Mouse (Mus musculus): ENCODE measurements around the gene Cnn2. TPM values are rescaled to one million over a fixed set of nuclear protein-coding genes. Genes with fewer than 3 reads are reported as not detected.
A peak's percentile ranks its signal among the peaks of the same experiment; 100 is the strongest.

Gene Cnn2
- polyA plus RNA-seq, 1 experiment from 2014 or later, result 199 TPM

DNA sequence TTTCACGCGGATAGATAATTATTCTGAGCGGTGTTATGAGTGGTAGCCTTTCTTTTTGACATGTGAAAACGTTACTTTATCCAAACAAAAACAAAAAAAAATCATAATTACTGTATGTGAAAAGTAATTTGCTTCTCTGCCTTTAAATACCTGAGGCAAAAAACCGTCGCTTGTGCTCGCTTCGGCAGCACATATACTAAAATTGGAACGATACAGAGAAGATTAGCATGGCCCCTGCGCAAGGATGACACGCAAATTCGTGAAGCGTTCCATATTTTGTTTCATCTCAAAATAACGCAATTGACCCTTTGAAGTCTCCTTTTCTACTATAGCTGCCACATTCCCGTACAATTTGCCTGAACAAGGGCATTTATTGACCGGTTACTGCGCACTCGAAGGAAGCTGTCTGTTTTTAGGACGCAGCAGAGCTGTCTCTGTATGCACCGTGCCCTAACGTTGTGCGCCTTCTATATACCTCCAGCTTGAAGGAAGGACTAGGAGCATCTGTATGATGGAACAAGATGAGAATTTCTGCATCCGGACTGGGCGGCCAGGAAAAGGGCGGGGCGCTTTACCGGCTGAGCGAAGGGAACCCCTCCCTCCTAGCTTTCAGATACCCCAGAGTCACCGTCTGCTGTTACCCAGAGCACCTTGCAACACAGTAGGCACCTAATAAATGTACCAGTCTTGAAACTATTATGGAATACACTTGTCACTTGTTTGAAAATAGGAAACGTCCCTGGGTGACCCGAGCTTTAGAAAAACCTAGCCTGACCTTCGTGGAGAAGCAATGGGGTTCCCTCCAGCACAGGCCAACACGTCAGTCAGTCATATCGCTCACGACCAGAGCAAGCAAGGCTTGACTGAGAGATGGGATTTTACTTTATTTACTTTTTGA lies 2.8 kb upstream of the Cnn2 start:
- peak overlapping the region; percentile 91 for H3K27ac ChIP-seq (replicated peaks)
- no peaks in the 10 kb centered on the region for H3K9me3 ChIP-seq (replicated peaks)
- H3K27me3 ChIP-seq (ENCODE audit: low read depth, poor library complexity, severe bottlenecking), result peaks cover 46% of the 10 kb centered on the region
- peaks cover 68% of the 10 kb centered on the region for H3K4me1 ChIP-seq
- peaks cover 17% of the 10 kb centered on the region for H3K36me3 ChIP-seq
- peak; percentile 60 for DNase-seq (ENCODE audit: low spot score)
- WGBS, result 5% methylated on average over 35 of the region's 35 CpGs
- peak overlapping the region; percentile 81 for H3K4me3 ChIP-seq

DNA sequence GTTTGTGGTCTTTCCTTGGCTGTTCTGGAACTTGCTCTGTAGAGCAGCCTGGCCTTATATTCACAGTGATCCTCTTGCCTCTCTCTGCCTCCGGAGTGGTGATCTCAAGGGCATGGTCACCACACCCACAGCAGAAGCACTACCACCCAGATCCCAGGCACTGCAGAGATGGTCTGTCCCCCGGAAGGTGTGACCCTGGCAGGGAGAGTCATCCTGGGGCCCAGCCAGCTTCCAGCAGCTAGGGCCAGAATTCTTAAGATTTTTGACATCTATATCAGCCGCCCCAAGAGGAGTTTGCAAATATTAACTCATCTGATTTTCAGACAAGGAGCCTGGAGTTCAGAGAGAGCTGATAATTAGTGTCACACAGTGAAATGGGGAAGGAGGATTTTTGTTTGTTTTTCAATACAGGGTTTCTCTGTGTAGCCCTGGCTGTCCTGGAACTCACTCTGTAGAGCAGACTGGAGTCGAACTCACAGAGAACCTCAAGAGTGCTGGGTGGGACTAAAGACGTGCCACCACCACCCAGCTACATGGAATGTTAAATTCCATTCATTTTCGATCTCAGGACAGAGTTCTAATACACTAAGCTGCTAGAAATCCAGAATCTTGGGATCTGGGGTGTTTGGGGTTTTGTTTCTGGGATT lies 2.0 kb upstream of the Cnn2 start:
- H3K36me3 ChIP-seq, result peaks cover 16% of the 10 kb centered on the region
- no peak for DNase-seq (ENCODE audit: low spot score)
- H3K9me3 ChIP-seq (replicated peaks), result peaks cover 7% of the 10 kb centered on the region
- H3K27me3 ChIP-seq (ENCODE audit: low read depth, poor library complexity, severe bottlenecking), result peaks cover 53% of the 10 kb centered on the region
- H3K4me1 ChIP-seq, result peaks cover 67% of the 10 kb centered on the region
- H3K27ac ChIP-seq (replicated peaks), result peak overlapping the region; percentile 91; the same call in 1 of the 2 replicates
- H3K4me3 ChIP-seq, result peak overlapping the region; percentile 81
- WGBS, result 42% methylated on average over 6 of the region's 6 CpGs

DNA sequence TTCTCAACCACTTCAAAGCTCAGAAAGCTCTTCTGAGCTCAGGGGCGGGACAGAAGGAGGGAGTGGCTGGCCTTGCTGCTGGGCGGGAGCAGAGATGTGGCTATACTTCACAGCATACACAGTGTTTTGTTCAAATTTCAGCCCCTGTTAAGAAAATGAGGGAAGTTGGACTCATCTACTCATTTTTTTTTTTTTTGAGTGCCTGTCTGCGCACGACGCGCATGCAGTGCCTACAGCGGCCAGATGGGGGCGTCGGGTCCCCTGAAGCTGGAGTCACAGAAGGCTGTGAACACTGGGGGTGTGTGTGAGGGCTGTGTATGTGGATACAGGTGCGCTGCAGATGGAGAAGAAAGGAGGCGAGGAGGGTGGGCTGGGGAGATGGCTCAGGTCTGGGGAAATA lies 1.4 kb upstream of the Cnn2 start:
- Histone ChIP-seq H3K9me3 (replicated peaks) (peaks cover 13% of the 10 kb centered on the region), H3K36me3 (peaks cover 14% of the 10 kb centered on the region; the same call in 1 of the 2 replicates), H3K27me3 (ENCODE audit: low read depth, poor library complexity, severe bottlenecking) (peaks cover 53% of the 10 kb centered on the region), H3K4me1 (peaks cover 64% of the 10 kb centered on the region), H3K27ac (replicated peaks) (no peak overlapping the region), H3K4me3 (peak overlapping the region; percentile 56; the same call in 1 of the 2 replicates)
- peak; percentile 85 for DNase-seq (ENCODE audit: low spot score)
- 4% methylated on average over 11 of the region's 11 CpGs for WGBS

DNA sequence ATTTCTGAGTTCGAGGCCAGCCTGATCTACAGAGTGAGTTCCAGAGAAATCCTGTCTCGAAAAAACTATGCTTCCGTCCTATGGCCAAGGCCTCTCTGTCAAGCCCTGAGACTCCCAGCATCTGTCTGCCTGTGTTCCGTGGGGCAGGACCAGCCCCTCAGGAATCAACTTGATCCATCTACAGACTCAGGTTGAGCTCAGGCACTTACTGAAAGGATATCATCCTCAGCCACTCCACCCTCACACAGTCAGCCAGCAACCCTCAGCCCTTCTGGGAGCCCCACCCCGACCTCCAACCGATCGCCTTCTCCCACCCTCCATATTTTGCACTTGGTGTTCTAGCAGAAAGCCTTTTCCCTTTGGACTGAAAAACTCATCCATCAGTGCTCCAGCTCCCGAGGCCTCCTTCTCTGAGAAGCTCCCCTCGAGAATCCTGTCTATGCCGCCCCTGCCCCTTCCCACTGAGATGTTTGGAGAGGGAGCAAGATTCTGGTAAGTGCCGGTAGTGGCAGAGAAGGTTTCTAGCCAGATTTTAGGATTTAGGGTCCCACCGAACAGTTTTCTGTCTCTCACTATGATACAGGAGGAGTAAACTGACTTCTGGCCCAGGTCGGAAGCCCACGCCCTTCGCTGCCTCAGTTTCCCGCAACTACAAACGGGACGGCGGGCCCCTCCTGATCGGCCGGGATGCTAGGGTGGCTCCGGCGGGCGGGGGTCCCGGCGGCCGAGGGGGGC lies 446 bp upstream of the Cnn2 start:
- peak overlapping the region; percentile 75 for H3K27ac ChIP-seq (replicated peaks)
- DNase-seq (ENCODE audit: low spot score), result no peak
- peaks cover 14% of the 10 kb centered on the region for H3K9me3 ChIP-seq (replicated peaks)
- 11% methylated on average over 27 of the region's 27 CpGs for WGBS
- peak overlapping the region; percentile 56 for H3K4me3 ChIP-seq
- peaks cover 53% of the 10 kb centered on the region for H3K27me3 ChIP-seq (ENCODE audit: low read depth, poor library complexity, severe bottlenecking)
- peaks cover 17% of the 10 kb centered on the region; the same call in 1 of the 2 replicates for H3K36me3 ChIP-seq
- peaks cover 57% of the 10 kb centered on the region for H3K4me1 ChIP-seq

DNA sequence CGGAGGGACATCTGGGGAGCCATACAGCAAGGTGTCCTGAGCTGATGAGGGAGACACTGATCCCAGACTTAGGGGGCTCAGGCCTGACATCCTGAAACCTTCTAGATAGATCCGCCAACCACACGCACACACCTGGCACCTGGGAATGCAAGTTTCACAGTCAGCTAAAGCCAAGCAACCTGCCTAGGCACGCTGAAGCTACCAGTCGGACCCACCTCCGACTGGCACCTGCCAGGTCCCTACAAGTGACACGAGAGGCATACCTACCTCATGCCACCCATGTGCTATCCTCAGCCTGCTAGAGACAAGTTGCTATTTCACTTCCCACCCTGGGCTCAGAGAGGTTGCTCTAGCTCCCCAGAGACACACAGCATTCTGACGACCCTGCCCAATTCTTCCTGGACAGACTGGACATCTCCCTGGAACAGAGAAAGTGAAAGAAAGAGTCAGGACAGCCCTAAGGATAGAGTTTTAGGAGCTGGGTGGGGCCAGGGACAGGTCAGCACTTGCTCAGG lies 945 bp downstream of the Cnn2 start:
- H3K4me1 ChIP-seq, result peaks cover 49% of the 10 kb centered on the region
- peaks cover 53% of the 10 kb centered on the region for H3K27me3 ChIP-seq (ENCODE audit: low read depth, poor library complexity, severe bottlenecking)
- H3K4me3 ChIP-seq, result peak overlapping the region; percentile 56
- 40% methylated on average over 8 of the region's 8 CpGs for WGBS
- peaks cover 25% of the 10 kb centered on the region; the same call in 1 of the 2 replicates for H3K36me3 ChIP-seq
- H3K9me3 ChIP-seq (replicated peaks), result peaks cover 14% of the 10 kb centered on the region
- DNase-seq (ENCODE audit: low spot score), result no peak
- H3K27ac ChIP-seq (replicated peaks), result peak overlapping the region; percentile 23; the same call in 1 of the 2 replicates

DNA sequence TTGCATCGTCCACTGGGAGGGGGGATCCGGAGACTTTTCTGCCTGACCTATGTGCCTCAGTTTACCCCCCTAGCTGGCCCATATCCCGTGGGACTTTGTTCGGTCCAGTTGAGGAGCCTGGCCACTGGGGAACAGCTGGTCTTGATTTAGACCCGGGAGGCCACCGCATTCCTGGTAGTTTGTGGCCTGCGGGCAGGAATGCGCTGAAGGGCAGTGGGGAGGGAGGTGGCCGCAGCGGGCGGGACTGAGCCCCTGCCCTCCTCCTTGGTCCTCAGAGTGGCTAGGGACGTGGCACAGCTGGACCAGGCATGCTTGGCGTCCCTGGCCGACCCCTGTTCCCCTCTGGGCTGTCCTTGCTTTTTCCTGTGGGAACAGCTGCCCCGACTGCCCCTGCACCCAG lies 1.5 kb downstream of the Cnn2 start:
- H3K27ac ChIP-seq (replicated peaks), result peak overlapping the region; percentile 23; the same call in 1 of the 2 replicates
- peak overlapping the region; percentile 56 for H3K4me3 ChIP-seq
- peaks cover 53% of the 10 kb centered on the region for H3K27me3 ChIP-seq (ENCODE audit: low read depth, poor library complexity, severe bottlenecking)
- peaks cover 49% of the 10 kb centered on the region for H3K4me1 ChIP-seq
- H3K36me3 ChIP-seq, result peaks cover 29% of the 10 kb centered on the region; the same call in 1 of the 2 replicates
- H3K9me3 ChIP-seq (replicated peaks), result peaks cover 14% of the 10 kb centered on the region
- WGBS, result 13% methylated on average over 15 of the region's 15 CpGs
- DNase-seq (ENCODE audit: low spot score), result peak; percentile 39

DNA sequence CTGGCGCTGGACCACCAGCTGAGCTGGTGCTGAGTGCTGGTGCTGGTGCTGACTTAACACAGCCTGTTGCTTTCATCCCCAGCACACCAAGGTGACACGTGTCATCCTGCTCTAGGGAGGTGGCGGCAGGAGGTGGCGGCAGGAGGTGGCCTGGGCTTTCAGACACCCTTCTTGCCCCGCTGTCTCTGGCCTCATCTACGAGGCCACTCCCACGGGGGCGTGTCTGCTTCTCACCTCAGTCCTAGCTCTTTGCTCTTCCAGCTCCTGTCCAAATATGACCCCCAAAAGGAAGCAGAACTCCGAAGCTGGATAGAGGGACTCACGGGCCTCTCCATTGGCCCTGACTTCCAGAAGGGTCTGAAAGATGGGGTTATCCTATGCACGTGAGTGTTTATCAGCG lies 2.7 kb downstream of the Cnn2 start:
- 59% methylated on average over 12 of the region's 12 CpGs for WGBS

DNA sequence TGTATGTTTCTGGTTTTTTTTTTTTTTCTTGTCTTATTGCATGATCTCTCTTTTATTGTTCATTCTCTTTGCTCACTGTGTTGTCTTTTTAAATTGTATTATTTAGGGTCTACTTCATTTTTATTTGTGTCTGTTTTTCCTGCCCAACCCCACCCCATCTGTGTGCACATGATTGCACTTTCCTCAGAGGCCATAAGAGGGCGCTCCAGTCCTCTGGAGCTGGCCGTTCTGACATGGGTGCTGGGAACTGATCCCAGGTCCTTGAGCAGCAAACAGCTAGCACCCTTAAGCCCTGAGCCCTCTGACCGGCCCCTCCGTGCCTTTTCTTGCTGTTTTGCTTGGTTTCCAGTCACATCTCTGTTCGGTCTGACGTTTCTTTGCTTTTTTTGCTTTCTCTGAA lies 3.2 kb downstream of the Cnn2 start:
- H3K4me3 ChIP-seq, result no peak overlapping the region
- 86% methylated on average over 6 of the region's 6 CpGs for WGBS
- H3K27ac ChIP-seq (replicated peaks), result no peak overlapping the region
- peaks cover 29% of the 10 kb centered on the region; the same call in 1 of the 2 replicates for H3K36me3 ChIP-seq
- no peak for DNase-seq (ENCODE audit: low spot score)
- peaks cover 47% of the 10 kb centered on the region for H3K4me1 ChIP-seq
- peaks cover 48% of the 10 kb centered on the region for H3K27me3 ChIP-seq (ENCODE audit: low read depth, poor library complexity, severe bottlenecking)
- H3K9me3 ChIP-seq (replicated peaks), result peaks cover 14% of the 10 kb centered on the region

More for the DNA sequence above, 2.7 kb downstream of the Cnn2 start:
- Histone ChIP-seq H3K36me3 (peaks cover 29% of the 10 kb centered on the region; the same call in 1 of the 2 replicates), H3K27ac (replicated peaks) (no peak overlapping the region), H3K4me3 (0 out of 2 replicates have a peak overlapping the region, but pooled peaks have one; percentile 14), H3K27me3 (ENCODE audit: low read depth, poor library complexity, severe bottlenecking) (peaks cover 53% of the 10 kb centered on the region), H3K9me3 (replicated peaks) (peaks cover 14% of the 10 kb centered on the region), H3K4me1 (peaks cover 47% of the 10 kb centered on the region)
- DNase-seq (ENCODE audit: low spot score), result no peak

DNA sequence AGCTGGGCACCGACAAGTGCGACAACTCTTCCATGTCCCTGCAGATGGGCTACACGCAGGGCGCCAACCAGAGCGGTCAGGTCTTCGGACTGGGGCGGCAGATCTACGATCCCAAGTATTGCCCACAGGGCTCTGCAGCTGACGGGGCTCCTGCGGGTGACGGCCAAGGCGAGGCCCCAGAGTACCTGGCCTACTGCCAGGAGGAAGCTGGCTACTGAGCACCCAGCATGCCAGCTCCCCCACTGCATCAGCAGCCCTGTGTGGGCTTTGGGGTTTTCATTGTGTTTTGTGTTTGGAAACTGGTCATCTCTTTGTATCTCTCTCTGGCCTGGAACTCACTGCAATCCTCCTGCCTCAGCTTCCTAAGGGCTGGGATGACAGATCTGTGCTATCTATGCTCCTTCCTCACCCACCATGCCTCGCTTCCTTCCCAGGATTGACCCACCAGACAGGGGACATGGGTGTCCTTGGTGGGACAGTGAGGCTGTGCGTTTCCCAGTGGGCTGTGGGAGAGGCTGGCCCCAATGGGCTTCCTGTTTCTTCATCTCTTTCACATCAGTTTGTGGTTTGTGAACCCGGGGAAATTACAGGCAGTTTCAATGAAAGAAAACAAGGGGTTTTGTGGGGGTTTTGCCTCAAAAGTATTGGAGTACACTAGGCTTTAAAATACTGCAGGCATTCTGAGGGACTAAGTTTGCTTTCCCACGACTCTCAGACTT lies 6.2 kb downstream of the Cnn2 start:
- Histone ChIP-seq H3K27ac (replicated peaks) (no peak overlapping the region), H3K9me3 (replicated peaks) (peaks cover 14% of the 10 kb centered on the region), H3K27me3 (ENCODE audit: low read depth, poor library complexity, severe bottlenecking) (peaks cover 39% of the 10 kb centered on the region), H3K4me3 (no peak overlapping the region), H3K4me1 (peaks cover 38% of the 10 kb centered on the region), H3K36me3 (peaks cover 29% of the 10 kb centered on the region; the same call in 1 of the 2 replicates)
- no peak for DNase-seq (ENCODE audit: low spot score)
- 93% methylated on average over 16 of the region's 16 CpGs for WGBS

DNA sequence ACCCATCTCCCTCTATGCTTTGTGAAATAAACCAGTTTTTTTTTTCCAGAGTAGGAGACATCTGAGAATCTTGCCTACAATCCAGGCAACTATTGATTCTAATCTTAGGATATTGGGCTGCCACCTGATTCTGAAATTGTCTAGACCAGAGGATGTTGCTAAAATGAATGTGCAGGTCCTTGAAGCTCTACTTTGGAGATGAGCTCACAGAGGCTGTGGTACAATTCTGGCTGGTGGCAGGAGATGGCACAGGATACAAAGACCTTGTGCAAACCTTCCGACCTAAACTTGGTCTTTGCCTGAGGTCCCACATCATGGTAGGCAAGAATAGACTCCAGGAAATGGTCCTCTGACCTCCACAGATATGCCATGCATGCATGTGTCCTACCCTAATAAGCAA lies 7.3 kb downstream of the Cnn2 start:
- 92% methylated on average over 1 of the region's 1 CpGs for WGBS
- H3K27me3 ChIP-seq (ENCODE audit: low read depth, poor library complexity, severe bottlenecking), result peaks cover 37% of the 10 kb centered on the region
- H3K27ac ChIP-seq (replicated peaks), result peak overlapping the region; percentile 82
- peaks cover 29% of the 10 kb centered on the region; the same call in 1 of the 2 replicates for H3K36me3 ChIP-seq
- no peak for DNase-seq (ENCODE audit: low spot score)
- peak overlapping the region; percentile 61; the same call in 1 of the 2 replicates for H3K4me3 ChIP-seq
- peaks cover 31% of the 10 kb centered on the region for H3K4me1 ChIP-seq
- H3K9me3 ChIP-seq (replicated peaks), result peaks cover 14% of the 10 kb centered on the region

DNA sequence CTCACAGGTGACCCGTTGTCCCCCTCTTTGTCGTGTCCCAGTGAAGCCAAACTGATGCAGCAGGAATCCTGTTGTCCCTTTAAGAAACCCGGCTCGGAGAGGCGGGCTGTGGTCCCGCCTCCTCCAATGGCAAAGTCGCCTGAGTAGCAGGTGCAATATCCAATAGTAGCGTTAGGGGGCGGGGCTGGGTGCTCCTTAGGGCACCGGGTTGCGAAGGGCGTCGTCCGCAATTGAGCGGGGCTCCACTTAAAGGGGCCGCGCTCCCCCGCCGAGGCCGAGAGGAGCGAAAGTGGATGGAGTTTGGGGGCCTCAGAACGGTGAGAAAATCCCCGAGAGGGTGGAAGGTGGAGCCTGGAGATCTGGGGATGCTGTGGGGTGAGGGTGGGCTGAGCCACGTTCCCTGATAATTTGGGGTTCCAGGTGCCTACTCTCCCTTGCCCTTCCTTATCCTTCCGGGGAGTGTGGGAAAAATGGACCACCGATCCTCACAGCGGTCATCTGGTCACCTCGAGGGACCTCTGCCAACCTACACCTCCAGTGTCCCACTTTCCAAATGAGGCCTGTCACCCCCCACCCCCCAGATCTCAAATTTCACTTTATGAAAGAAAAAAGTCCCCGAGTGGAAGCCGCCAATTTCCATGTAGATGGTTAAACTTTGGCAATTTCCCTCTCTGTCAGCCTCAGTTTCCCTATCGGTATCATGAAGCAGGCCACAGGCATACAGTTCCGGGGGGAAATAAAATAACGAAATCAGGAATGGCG lies 8.1 kb downstream of the Cnn2 start, which contains the start of gene Abca7:
Gene Abca7, plus strand, starts transcription at position 223 of the 762 bp plus-strand sequence.
- H3K4me3 ChIP-seq, result peak within 1 kb of the TSS; percentile 61
- WGBS, result under 1% methylated on average over 34 of the region's 34 CpGs
- peaks cover 6% of the 10 kb centered on the region; the same call in 1 of the 2 replicates for H3K9me3 ChIP-seq (replicated peaks)
- H3K27ac ChIP-seq (replicated peaks), result peak within 1 kb of the TSS; percentile 82
- peaks cover 28% of the 10 kb centered on the region for H3K4me1 ChIP-seq
- peaks cover 23% of the 10 kb centered on the region; the same call in 1 of the 2 replicates for H3K36me3 ChIP-seq
- peaks cover 38% of the 10 kb centered on the region for H3K27me3 ChIP-seq (ENCODE audit: low read depth, poor library complexity, severe bottlenecking)
- peak; percentile 95 for DNase-seq (ENCODE audit: low spot score)
